9 mouse cellular contexts compared by ENCODE assay signal in genomic region chr4:115133621-115134295, GRCm38 (mm10). TPM values are rescaled to one million over a fixed set of nuclear protein-coding genes. Genes with fewer than 3 reads are reported as not detected.
DNase-seq lines count a peak whose midpoint lies in the region; ATAC-seq lines count a peak whose summit lies in the region.
"Had no signal": no experiment of that assay in that cellular context is flagged by ENCODE, and none has a peak within 500 bp of the region (broad histone marks: within the 10 kb centered on the region; RNA-seq: fewer than 3 reads in every experiment).

Cyp4x1 (minus strand) TSS chr4:115134281.

- H3K9me3 ChIP-seq in kidney, embryonic 14.5 days (ENCODE audit: control insufficient read depth, low read length): no peaks in the 10 kb centered on the region
- no peaks in the 10 kb centered on the region for H3K9me3 ChIP-seq in hindbrain, embryonic 10.5 days
- H3K9me3 ChIP-seq: lung, embryonic 15.5 days had no signal

- peak within 1 kb of the TSS; percentile 24; the same call in 1 of the 2 replicates for H3K4me2 ChIP-seq in kidney, embryonic 14.5 days (replicated peaks; ENCODE audit: low read depth, low read length)
- H3K4me2 ChIP-seq: lung, embryonic 15.5 days had no signal

- no peaks in the 10 kb centered on the region for H3K36me3 ChIP-seq in kidney, embryonic 14.5 days (ENCODE audit: control insufficient read depth, insufficient read depth, low read length)
- H3K36me3 ChIP-seq in hindbrain, embryonic 10.5 days: no peaks in the 10 kb centered on the region
- H3K36me3 ChIP-seq: lung, embryonic 15.5 days had no signal

- peak within 1 kb of the TSS; percentile 6; the same call in 1 of the 2 replicates for H3K4me3 ChIP-seq in kidney, embryonic 14.5 days (ENCODE audit: low read length)
- peak within 1 kb of the TSS; percentile 57 for H3K4me3 ChIP-seq in hindbrain, embryonic 10.5 days
- H3K4me3 ChIP-seq: lung, embryonic 15.5 days had no signal

- 2% methylated on average over 29 of the region's 29 CpGs for WGBS in kidney, embryonic 14.5 days
- under 1% methylated on average over 29 of the region's 29 CpGs for WGBS in hindbrain, embryonic 10.5 days

- H3K27me3 ChIP-seq in kidney, embryonic 14.5 days (ENCODE audit: control insufficient read depth, insufficient read depth, low read length): peaks cover 16% of the 10 kb centered on the region; the same call in 1 of the 2 replicates
- peaks cover 29% of the 10 kb centered on the region for H3K27me3 ChIP-seq in hindbrain, embryonic 10.5 days (ENCODE audit: insufficient read depth, poor library complexity, severe bottlenecking)

- H3K27ac ChIP-seq in kidney, embryonic 14.5 days (ENCODE audit: low read depth, low read length): no peak within 1 kb of the TSS
- H3K27ac ChIP-seq in hindbrain, embryonic 10.5 days: 0 out of 2 replicates have a peak within 1 kb of the TSS, but pooled peaks have one; percentile 17
- H3K27ac ChIP-seq: lung, embryonic 15.5 days had no signal

- no peak for DNase-seq in kidney, adult 8-10 months
- peak; percentile 30 for DNase-seq in hindbrain, embryonic 10.5 days (ENCODE audit: low spot score)
- DNase-seq in left cerebral cortex, postnatal 25 days (ENCODE audit: low spot score in 2 of 2): peak; percentile 75 to 86
- DNase-seq in retina, postnatal 1 day: peak; percentile 52
- no peak for DNase-seq in urinary bladder, adult 18-20 months (ENCODE audit: low spot score in 2 of 2)
- DNase-seq in thymus, adult 18-20 months: no peak

- intact Hi-C loops in left cerebral cortex, postnatal 25 days (cut with DNase I): loop anchor here (2.0 kb wide), 1 partner anchor 31 kb away; no protein-coding TSS in a partner anchor

- 0 out of 2 replicates have a peak, but pooled peaks cover 3% of the 10 kb centered on the region for H3K4me1 ChIP-seq in kidney, embryonic 14.5 days (ENCODE audit: control insufficient read depth, insufficient read depth, low read length)
- H3K4me1 ChIP-seq in hindbrain, embryonic 10.5 days (replicated peaks): peaks cover 12% of the 10 kb centered on the region

- ATAC-seq in kidney, embryonic 14.5 days (ENCODE audit: low FRiP score, low TSS enrichment): peak; percentile 64
- peak; percentile 55 for ATAC-seq in common myeloid progenitor, adult 5-6 weeks (replicated peaks; ENCODE audit: low read depth, poor library complexity, severe bottlenecking)

- no peak within 1 kb of the TSS for H3K9ac ChIP-seq in kidney, embryonic 14.5 days (ENCODE audit: low read depth, low read length)
- H3K9ac ChIP-seq: lung, embryonic 15.5 days had no signal

RNA-seq across cellular contexts. Expression of gene Cyp4x1, which starts in this region (rescaled TPM):
- polyA plus RNA-seq in kidney, embryonic 14.5 days (2014; fragmentation: Nextera tagmentation; extraction: Ambion mirVana): 0.37 and 0.54 TPM in 2 replicates
- total RNA-seq in common myeloid progenitor, adult 5-6 weeks (2017): 0.09 TPM in 1 of 2 replicates, not detected in the other
- 0.40 and 0.82 TPM in 2 replicates for polyA plus RNA-seq in hindbrain, embryonic 10.5 days (2016; fragmentation: Nextera tagmentation; extraction: Ambion mirVana)
- total RNA-seq in left cerebral cortex, postnatal 25 days (2021): 10 to 100 TPM; 11.6 to 13.8 TPM

Comparison
In these comparisons a context has a peak if more than half of its experiments do, and no peak if none do; other contexts are left out.
1. RNA of gene Cyp4x1 (total RNA-seq): 11.6 to 13.8 TPM in left cerebral cortex, postnatal 25 days; 0.09 TPM in common myeloid progenitor, adult 5-6 weeks; every median in the first group is over 10 times any median in the second.
2. Peak in ATAC-seq, H3K4me3 ChIP-seq and H3K4me2 ChIP-seq in kidney, embryonic 14.5 days; RNA of the gene not detected or under 1 TPM.
3. Peak in ATAC-seq in common myeloid progenitor, adult 5-6 weeks; RNA of the gene not detected or under 1 TPM.
4. Peak in DNase-seq, H3K4me3 ChIP-seq and H3K27ac ChIP-seq in hindbrain, embryonic 10.5 days; RNA of the gene not detected or under 1 TPM.
5. DNase-seq: peak in left cerebral cortex, postnatal 25 days (2 of 2) and retina, postnatal 1 day (single experiment); none in kidney, adult 8-10 months (0 of 2), urinary bladder, adult 18-20 months (0 of 2) and thymus, adult 18-20 months (0 of 2).